Mouse (Mus musculus) neural tube, embryonic 14.5 days (tissue): ENCODE measurements around the gene Oit1. TPM values are rescaled to one million over a fixed set of nuclear protein-coding genes. Genes with fewer than 3 reads are reported as not detected.

Experiments
- ATAC-seq: fragments of 200-750 bp; cut with Nextera tagmentation; 2 replicates; pipeline ENCODE4 v1.8.0; 2017; ENCODE audit warnings: low read depth, mild to moderate bottlenecking, moderate TSS enrichment, moderate library complexity
- H3K27ac ChIP-seq: fragments of 300-500 bp; sonication (generic); 2 replicates; pipeline ENCODE4 v1.5.1; 2014; ENCODE audit warnings: low read depth, mild to moderate bottlenecking, control low read depth, low read length, moderate library complexity, mixed read lengths
- H3K27me3 ChIP-seq: fragments of 300-500 bp; sonication (generic); 2 replicates; pipeline ENCODE4 v1.6.1; 2014; ENCODE audit warnings: low read length; ENCODE audit not compliant: control insufficient read depth, insufficient read depth
- H3K36me3 ChIP-seq: fragments of 300-500 bp; sonication (generic); 2 replicates; pipeline ENCODE4 v1.6.1; 2014; ENCODE audit warnings: low read length, mixed read lengths; ENCODE audit not compliant: control insufficient read depth, insufficient read depth
- H3K4me1 ChIP-seq: fragments of 300-500 bp; sonication (generic); 2 replicates; pipeline ENCODE4 v1.6.1; 2014; ENCODE audit warnings: low read length; ENCODE audit not compliant: control insufficient read depth, insufficient read depth
- H3K4me2 ChIP-seq: fragments of 300-500 bp; sonication (generic); 2 replicates; pipeline ENCODE4 v1.6.1; 2014; ENCODE audit warnings: mild to moderate bottlenecking, low read depth, low read length, control low read depth
- H3K4me3 ChIP-seq: fragments of 300-500 bp; sonication (generic); 2 replicates; pipeline ENCODE4 v1.5.1; 2014; ENCODE audit warnings: low read depth, low read length, control low read depth, mixed read lengths
- H3K9ac ChIP-seq: fragments of 300-500 bp; sonication (generic); replicated peaks from 2 replicates; pipeline ENCODE4 v1.6.1; 2014; ENCODE audit warnings: low read depth, mild to moderate bottlenecking, control low read depth, low read length, mixed read lengths
- H3K9me3 ChIP-seq: fragments of 300-500 bp; sonication (generic); 2 replicates; pipeline ENCODE4 v1.6.1; 2016; ENCODE audit warnings: low read length; ENCODE audit not compliant: control insufficient read depth
- WGBS: fragments of 180-500 bp; shearing (Covaris S2); extraction: QIAGEN DNeasy Blood & Tissue Kit; methylation state at CpG from one replicate; pipeline ENCODE4 v1.1.7; 2014; 5-methylcytosine and 5-hydroxymethylcytosine counted together
- polyA plus RNA-seq: library from polyadenylated mRNA; unstranded; fragments of >200 nt; fragmentation: Nextera tagmentation; extraction: Ambion mirVana; gene quantifications from 2 replicates; pipeline ENCODE4 v1.2.1, GENCODE M21; 2014

Gene Oit1
- polyA plus RNA-seq, 1 experiment from 2014 or later = not detected

DNA sequence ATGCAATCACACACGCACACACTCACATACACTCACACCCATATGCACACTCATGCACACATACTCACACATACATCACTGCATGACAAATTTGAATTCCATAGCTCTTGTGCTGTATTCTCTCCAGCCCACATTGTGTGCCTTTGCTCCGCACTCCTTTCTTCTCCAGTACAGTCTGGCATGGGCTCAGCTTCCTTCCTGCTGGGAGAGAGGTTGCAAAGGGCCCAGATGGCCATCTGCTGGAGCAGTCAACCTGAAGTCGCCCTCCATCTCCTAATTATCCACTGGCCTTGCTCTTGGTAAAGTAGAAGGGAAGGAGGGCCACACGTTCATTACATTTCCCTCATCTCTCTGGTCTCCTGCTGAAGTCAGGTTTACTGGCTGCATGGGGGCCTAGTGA is 33.0 kb downstream of the Oit1 start:
- no peak for ATAC-seq
- Histone ChIP-seq H3K4me2 (no peak overlapping the region), H3K27ac (no peak overlapping the region), H3K36me3 (no peaks in the 10 kb centered on the region), H3K9ac (no peak overlapping the region), H3K9me3 (no peaks in the 10 kb centered on the region), H3K27me3 (no peaks in the 10 kb centered on the region), H3K4me3 (no peak overlapping the region), H3K4me1 (no peaks in the 10 kb centered on the region)
- 69% methylated on average over 4 of the region's 4 CpGs for WGBS

DNA sequence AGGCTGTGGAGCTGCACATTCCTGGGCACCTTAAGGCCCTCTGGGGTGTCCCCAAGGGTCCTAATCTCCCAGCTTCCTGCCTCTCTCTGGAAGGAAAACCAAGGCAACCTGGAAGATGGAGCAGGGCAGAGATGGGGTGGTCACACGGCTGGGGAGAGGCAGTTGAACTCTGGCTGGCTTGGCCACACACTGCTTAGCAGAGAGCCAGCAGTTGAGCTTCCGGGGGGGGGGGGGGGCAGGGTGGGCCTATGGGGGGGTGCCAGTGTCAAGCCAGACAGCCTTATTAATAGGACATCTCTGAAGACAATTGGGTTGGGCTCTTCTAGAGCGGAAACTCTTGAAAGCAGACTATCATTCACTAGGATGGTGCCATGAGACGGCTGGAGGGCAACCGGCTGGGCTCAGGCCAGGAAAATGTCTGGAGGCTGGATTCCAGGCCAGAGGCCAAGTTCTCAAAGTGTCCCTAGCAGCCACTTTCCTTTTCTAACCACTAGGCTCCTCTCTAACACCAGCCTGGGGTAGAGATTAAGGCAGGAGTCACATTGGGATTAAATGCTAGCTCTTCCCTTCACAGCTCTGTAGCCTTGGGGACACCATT is 35.9 kb downstream of the Oit1 start:
- ATAC-seq = no peak

DNA sequence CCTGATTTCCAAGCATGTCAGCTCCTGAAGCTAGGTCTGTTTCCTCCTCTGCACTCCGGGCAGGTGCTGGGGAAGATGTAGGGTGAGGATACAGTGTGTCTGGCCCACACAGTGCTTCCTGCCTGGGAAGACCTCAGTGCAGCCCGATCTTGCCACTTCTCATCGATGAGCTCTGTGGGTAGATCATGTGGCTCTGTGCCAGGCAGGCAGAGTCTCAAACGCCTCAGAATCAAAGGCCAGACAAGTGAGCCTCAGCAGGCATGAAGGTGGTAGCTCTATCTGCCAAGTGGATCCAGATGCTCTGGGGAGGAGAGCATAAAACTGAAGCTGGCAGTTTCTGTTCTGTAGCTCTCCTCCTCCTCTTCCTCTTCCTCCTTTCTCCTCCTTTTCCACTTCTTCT is 38.3 kb downstream of the Oit1 start:
- no peak; the same call in 1 of the 2 replicates for ATAC-seq
- H3K4me3 ChIP-seq = no peak overlapping the region
- no peak overlapping the region for H3K9ac ChIP-seq
- H3K4me2 ChIP-seq = no peak overlapping the region
- H3K4me1 ChIP-seq = no peaks in the 10 kb centered on the region
- H3K27me3 ChIP-seq = no peaks in the 10 kb centered on the region
- no peaks in the 10 kb centered on the region for H3K9me3 ChIP-seq
- no peaks in the 10 kb centered on the region for H3K36me3 ChIP-seq
- WGBS = 77% methylated on average over 4 of the region's 4 CpGs
- no peak overlapping the region for H3K27ac ChIP-seq

More for the DNA sequence above, 35.9 kb downstream of the Oit1 start:
- Histone ChIP-seq H3K9ac (no peak overlapping the region), H3K27ac (no peak overlapping the region), H3K4me1 (no peaks in the 10 kb centered on the region), H3K4me3 (no peak overlapping the region), H3K36me3 (no peaks in the 10 kb centered on the region), H3K4me2 (no peak overlapping the region), H3K27me3 (no peaks in the 10 kb centered on the region), H3K9me3 (no peaks in the 10 kb centered on the region)
- 63% methylated on average over 5 of the region's 5 CpGs for WGBS

DNA sequence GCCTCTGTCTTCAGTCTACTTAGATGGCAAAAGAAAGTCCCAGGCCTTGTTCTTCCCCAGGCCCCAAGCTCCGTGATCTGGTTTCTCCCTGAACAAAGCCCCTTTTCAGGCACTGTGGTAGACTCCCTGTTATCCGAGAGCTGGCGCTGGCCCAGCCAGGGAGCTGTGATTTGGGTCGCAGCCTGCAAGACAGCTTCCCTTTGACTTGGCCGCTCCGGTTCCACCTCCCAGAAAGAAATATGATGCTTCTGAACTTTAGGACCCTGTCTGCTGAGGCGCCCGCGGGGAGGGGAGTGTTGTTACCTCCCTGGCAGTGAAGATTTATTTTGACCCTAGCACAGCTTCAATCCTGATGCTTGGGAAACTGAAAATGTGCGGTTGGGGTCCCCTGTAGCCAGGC is 42.6 kb downstream of the Oit1 start:
- WGBS = 22% methylated on average over 10 of the region's 10 CpGs
- H3K27me3 ChIP-seq = no peaks in the 10 kb centered on the region
- no peaks in the 10 kb centered on the region for H3K9me3 ChIP-seq
- H3K36me3 ChIP-seq = no peaks in the 10 kb centered on the region
- peak; percentile 34; the same call in 1 of the 2 replicates for ATAC-seq
- H3K4me2 ChIP-seq = no peak overlapping the region
- H3K4me1 ChIP-seq = no peaks in the 10 kb centered on the region
- no peak overlapping the region for H3K9ac ChIP-seq
- no peak overlapping the region for H3K4me3 ChIP-seq
- H3K27ac ChIP-seq = no peak overlapping the region

DNA sequence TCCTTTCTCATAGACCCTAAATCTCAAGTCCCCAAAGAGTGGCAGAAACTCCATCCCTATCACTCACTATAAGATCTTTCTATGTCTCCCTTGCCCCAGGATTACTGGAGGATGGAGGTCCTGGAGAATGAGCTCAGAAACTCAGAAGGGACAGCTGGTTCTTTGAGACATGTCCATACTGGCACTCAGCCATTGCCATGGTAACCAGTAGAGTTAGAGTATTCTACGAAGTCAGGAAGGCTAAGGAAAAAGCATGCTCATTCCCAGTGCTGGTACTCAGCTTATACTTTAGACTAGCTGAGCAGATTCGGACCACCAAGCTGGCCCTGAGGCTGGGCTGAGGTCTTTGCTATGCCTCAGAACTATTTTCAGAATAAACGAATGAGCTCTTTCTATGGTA is 44.0 kb downstream of the Oit1 start:
- ATAC-seq = no peak
- no peak overlapping the region for H3K27ac ChIP-seq
- no peaks in the 10 kb centered on the region for H3K36me3 ChIP-seq
- 73% methylated on average over 3 of the region's 3 CpGs for WGBS
- 0 out of 2 replicates have a peak, but pooled peaks cover 3% of the 10 kb centered on the region for H3K4me1 ChIP-seq
- H3K9me3 ChIP-seq = no peaks in the 10 kb centered on the region
- H3K27me3 ChIP-seq = no peaks in the 10 kb centered on the region
- no peak overlapping the region for H3K9ac ChIP-seq
- H3K4me2 ChIP-seq = no peak overlapping the region
- H3K4me3 ChIP-seq = no peak overlapping the region

DNA sequence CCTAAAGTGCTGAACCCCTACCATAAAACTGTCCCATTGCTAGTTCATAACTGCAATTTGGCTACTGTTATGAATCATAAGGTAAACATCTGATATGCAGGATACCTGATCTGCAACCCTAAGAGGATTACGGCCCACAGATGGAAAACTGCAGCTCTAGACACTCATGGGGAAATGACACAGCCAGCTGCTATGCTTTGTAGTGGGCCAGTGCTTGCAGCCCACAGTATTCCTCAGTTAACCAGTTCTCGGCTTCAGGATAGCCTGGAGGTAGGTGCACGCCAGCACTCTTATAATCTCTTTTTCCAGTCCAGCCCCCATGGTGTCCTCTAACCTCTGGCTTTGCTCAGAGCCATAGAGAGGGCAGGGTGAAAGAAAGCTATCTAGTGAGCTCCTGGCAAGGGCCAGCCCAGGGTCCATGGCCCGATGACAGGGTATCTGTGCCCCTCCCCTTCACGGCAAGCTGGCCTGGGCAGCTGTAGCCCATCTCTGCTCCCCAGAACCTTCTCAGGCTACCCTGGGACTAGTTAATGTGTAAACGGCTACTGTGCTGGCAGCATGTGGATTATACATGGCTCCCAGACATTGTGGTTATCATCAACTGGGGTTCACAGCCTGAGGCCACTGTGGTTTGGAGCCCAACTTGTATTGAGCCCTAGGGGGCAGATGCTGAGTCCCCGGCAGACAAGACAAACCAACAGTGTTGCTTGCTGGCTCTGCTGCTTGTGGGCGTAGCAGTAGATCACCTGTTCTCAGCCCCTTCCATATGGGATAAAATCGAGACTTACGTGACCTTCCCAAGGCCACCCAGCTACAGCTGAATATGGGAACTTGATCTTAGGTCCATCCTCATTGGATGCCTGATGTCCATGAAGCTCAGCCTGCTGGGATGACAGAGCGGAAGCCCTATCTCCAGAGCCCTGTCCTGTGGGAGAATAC is 46.0 kb downstream of the Oit1 start:
- whole genome bisulfite sequencing = 87% methylated on average over 11 of the region's 11 CpGs
- H3K9ac ChIP-seq = no peak overlapping the region
- H3K9me3 ChIP-seq = no peaks in the 10 kb centered on the region
- H3K27me3 ChIP-seq = no peaks in the 10 kb centered on the region
- H3K27ac ChIP-seq = no peak overlapping the region
- H3K4me3 ChIP-seq = no peak overlapping the region
- no peak for ATAC-seq
- H3K36me3 ChIP-seq = no peaks in the 10 kb centered on the region
- 0 out of 2 replicates have a peak, but pooled peaks cover 3% of the 10 kb centered on the region for H3K4me1 ChIP-seq
- no peak overlapping the region for H3K4me2 ChIP-seq

DNA sequence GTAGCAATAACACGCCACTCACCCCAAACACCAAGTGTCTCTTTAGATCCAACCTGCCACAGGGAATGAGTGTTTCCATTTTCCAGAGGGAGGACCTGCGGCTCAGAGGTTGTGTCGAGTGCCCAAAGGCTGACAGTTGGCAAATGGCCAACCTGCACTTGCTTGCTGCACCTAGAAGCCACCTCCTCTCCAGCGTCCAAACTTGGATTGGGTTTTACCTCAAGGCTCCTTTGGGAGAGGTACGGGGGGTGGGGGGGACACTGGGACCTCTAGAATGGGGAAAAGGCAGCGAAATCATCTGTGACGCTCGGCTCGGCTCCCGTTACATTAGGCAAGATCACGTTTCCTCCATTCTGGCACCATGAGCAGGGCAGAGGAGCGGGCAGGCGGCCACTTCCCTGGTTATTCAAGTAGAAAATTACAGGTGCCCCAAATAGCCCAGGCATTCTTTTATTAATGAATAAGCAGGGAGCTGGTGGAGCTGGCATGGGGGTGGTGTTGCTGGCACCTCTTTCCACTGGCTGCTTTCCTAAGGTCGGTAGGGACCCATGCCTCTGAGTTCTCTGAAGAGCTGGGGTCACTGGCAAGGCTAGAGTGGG is 47.1 kb downstream of the Oit1 start:
- no peak overlapping the region for H3K27ac ChIP-seq
- 79% methylated on average over 14 of the region's 14 CpGs for WGBS
- no peaks in the 10 kb centered on the region for H3K9me3 ChIP-seq
- H3K4me3 ChIP-seq = no peak overlapping the region
- no peaks in the 10 kb centered on the region for H3K36me3 ChIP-seq
- no peaks in the 10 kb centered on the region for H3K27me3 ChIP-seq
- no peak for ATAC-seq
- H3K4me1 ChIP-seq = 0 out of 2 replicates have a peak, but pooled peaks cover 3% of the 10 kb centered on the region
- H3K4me2 ChIP-seq = no peak overlapping the region
- no peak overlapping the region for H3K9ac ChIP-seq

DNA sequence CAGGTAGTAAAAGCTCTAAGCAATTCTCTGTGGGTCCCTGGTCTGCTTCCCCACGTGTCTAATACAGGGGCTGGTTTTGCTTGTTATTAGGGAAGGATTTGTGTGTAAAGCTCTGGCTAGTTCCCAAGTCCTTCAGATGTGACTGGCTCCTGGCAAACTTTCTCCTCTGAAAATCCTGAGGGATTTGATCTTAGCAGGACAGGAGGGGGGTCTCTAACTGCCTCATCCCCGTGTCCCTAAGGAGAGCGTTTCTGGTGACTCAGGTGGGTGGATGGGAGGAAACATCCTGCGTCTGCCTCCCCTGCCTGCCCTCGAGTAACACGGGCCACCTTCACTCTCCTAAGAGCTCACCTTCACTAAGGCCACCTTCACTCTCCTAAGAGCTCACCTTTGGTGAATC is 48.2 kb downstream of the Oit1 start:
- H3K9ac ChIP-seq = no peak overlapping the region
- no peaks in the 10 kb centered on the region for H3K27me3 ChIP-seq
- no peak overlapping the region for H3K4me3 ChIP-seq
- no peak for ATAC-seq
- H3K9me3 ChIP-seq = no peaks in the 10 kb centered on the region
- no peak overlapping the region for H3K4me2 ChIP-seq
- 0 out of 2 replicates have a peak, but pooled peaks cover 3% of the 10 kb centered on the region for H3K4me1 ChIP-seq
- no peaks in the 10 kb centered on the region for H3K36me3 ChIP-seq
- no peak overlapping the region for H3K27ac ChIP-seq
- WGBS = 73% methylated on average over 6 of the region's 6 CpGs

DNA sequence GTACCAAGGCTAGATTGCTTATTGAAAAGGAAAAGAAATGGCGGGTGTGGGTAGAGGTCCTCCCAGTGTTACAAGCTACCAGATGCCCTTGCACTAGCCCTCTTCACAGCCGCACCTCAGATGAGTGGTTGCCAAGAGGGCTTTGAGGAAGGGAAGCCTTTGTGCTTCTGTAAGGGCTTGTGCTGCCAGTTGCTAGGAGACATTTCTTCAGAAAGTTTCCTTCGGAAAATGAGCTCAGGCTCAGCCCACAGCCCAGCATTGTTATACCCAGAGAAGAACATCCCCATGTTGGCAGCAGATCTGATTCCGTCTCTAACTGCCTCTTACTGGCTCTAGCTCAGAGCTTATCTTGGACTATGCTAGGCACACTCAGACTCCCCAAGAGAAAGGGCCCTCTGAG is 49.0 kb downstream of the Oit1 start:
- Histone ChIP-seq H3K4me3 (no peak overlapping the region), H3K27ac (no peak overlapping the region), H3K27me3 (no peaks in the 10 kb centered on the region), H3K9ac (no peak overlapping the region), H3K4me2 (no peak overlapping the region), H3K4me1 (0 out of 2 replicates have a peak, but pooled peaks cover 3% of the 10 kb centered on the region), H3K9me3 (no peaks in the 10 kb centered on the region), H3K36me3 (no peaks in the 10 kb centered on the region)
- peak; percentile 69 for ATAC-seq
- WGBS = 33% methylated on average over 4 of the region's 4 CpGs
